Mouse (Mus musculus): Measurements from ENCODE around the gene Dcp1a.
A peak's percentile ranks its signal among the peaks of the same experiment; 100 is the strongest.
"Not testable (repeated sequence)": the region's sequence is repeated elsewhere in the genome, so short reads cannot be mapped to it uniquely, and the experiment has no call there.

Dcp1a gene

DNA sequence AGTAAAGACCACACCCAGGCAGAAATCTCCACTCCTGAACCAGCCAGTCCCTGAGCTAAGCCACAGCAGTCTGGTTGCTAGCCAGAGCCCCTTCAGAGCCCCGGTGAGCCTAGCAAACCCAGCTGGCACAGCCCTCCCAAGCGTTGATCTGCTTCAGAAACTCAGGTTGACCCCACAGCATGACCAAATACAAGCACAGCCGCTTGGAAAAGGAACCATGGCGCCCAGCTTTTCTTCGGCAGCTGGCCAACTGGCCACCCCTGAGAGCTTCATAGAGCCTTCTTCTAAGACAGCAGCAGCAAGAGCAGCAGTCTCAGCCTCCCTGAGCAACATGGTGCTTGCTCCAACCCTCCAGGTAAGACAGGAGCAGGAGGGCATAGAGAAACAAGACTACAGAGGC, 40.0 kb downstream of the Dcp1a start:
- no peak for DNase-seq (ENCODE audit: low read depth, low spot score)

GRCm38 (mm10) chr14:30523356-30523755, 44.0 kb downstream of the Dcp1a start:
- peak; percentile 90 for DNase-seq (ENCODE audit: low read depth, low spot score)

DNA sequence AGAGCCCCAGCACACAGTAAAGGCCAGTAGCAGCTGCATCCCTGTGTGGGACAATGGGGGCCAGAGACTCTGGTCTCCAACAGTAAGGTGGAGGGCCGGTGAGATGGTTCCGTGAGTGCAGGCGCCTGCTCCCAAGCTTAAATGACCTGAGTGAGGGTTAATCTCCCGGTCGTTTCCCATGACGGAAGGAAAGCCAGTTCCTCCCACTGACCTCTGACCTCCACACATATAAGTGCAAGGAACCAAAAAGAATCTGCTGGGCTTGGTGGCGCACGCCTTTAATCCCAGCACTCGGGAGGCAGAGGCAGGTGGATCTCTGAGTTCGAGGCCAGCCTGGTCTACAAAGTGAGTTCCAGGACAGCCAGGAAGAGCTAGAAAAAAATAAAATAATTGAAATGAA, 49.1 kb downstream of the Dcp1a start:
- no peak for DNase-seq (ENCODE audit: low read depth, low spot score)

GRCm38 (mm10) chr14:30528961-30529360, 49.6 kb downstream of the Dcp1a start:
- DNase-seq (ENCODE audit: low read depth, low spot score), result no peak

DNA sequence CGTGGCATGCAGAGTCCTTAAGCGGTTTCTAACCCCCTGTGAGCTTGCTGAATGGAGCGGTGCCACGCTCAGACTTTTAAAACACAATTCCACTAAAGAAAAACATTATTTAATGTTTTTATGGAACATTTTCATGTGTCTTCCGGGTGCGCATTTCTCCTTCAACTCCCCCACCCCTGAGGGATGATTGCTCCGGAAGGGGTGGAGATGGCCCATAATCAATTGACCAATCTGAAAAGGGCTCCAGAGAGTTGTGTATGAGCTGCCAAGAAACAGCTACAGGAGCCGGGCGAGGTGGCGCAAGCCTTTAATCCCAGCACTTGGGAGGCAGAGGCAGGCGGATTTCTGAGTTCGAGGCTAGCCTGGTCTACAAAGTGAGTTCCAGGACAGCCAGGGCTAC, 50.1 kb downstream of the Dcp1a start:
- no peak for DNase-seq (ENCODE audit: low read depth, low spot score)

DNA sequence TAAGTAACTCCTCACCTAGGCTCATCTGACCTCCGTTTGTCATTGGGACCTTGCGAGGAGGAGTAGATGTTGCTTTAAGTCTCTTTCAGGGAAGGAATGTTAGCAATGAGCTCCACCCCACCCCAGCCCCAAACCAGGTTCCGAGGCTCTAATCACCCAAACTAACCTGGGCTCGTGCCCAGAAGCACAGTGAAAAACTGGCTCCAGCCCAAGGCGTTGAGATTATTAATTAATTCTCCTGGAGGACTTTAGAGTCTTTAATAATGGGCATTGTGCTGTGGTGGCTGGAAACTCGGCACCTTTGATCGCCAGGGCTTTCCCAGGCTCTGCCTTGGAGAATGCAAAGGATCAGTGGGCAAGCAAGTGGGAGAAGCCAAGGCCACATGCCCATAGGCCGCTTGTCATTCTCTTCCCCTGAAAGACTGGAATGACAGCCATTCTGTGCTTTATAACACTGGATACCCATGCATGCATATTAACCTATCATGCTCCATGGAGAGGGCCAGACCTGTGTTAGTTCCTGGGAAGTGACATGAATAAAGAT, 51.5 kb downstream of the Dcp1a start:
- no peak for DNase-seq (ENCODE audit: low read depth, low spot score)

GRCm38 (mm10) chr14:30531431-30531830, 52.1 kb downstream of the Dcp1a start:
- DNase-seq (ENCODE audit: low read depth, low spot score), result no peak

DNA sequence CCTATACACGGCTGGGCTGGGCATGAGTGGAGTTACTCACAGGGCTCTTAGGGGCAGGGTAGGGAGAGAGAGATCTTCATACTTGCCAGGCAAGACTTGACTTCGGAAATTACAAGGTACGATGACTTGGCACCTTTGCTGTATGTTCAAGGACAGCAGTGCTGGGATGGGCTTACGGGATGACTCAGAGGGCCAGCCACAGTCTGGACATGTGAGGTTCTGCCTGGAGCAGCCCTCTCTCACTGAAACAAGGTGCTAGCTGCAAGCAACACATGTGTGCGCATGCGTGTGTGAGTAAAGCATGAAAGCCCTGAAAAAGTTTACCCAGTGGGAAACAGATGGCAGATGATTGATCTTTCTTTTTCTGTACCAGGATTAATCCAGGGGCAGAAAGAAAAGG, 52.6 kb downstream of the Dcp1a start:
- peak; percentile 25 for DNase-seq (ENCODE audit: low read depth, low spot score)

GRCm38 (mm10) chr14:30533780-30534450, 54.6 kb downstream of the Dcp1a start:
- DNase-seq (ENCODE audit: low read depth, low spot score), result no peak

DNA sequence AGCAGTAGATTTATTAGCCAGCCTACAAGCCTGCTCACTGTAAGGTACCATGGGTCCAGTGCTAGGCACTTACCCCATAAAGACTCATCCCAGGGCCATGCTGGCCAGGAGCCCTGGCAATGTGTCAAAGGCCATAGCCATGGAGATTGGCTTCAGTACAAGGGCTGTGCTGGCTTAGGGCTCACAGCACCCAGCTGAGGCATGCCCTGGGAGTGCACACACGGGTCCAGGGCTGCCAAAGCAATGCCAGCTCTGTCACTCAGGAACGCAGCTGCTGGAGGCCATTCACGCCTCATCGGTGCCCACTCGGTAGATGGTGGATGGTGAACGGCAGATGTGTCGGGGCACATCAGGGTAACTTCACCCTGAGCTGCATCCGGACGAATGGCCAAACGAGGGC, 62.2 kb downstream of the Dcp1a start:
- peak; percentile 87 for DNase-seq (ENCODE audit: low read depth, low spot score)

DNA sequence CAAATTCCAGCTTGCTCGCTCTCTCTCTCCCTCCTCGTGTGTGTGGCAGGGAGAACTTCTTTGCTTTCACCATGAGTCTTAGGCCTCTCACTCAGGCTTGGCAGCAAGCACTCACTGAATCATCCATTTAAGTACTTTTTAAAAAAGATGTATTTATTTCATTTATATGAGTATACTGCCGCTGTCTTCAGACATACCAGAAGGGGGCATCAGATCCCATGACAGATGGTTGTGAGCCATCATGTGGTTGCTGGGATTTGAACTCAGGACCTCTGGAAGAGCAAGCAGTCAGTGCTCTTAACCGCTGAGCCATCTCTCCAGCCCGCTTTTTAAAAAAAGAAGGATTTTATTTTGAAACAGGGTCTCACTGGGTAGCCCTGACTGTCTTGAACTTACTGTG, 64.0 kb downstream of the Dcp1a start:
- DNase-seq (ENCODE audit: low read depth, low spot score), result not testable (repeated sequence)

- peak; percentile 84 for DNase-seq (ENCODE audit: low read depth, low spot score)
These were observed 68.9 kb downstream of the Dcp1a start, which contains the start of gene Tkt for GRCm38 (mm10) chr14:30548131-30548720. Tkt (plus strand) TSS chr14:30548359.

- DNase-seq (ENCODE audit: low read depth, low spot score), result peak; percentile 95
These were observed 69.8 kb downstream of the Dcp1a start for GRCm38 (mm10) chr14:30548965-30549776.

DNA sequence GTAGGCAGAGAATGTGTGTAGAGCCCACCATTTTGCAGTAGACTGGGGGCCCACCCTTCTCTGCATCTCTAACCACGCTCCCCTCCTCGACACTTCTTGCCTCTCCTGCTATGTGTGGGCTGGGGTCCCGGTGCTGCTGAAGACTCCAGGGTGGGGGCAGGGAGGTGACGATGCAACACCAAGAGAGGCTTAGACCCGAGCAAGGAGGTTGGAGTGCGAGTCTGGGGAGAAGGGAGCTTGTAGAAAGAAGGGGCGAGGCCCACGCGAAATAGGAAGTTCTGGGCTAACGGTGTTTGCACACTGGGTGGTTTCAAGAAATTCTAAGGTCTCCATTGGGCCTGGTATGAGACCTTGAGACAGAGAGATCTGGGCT, 70.4 kb downstream of the Dcp1a start:
- peak; percentile 28 for DNase-seq (ENCODE audit: low read depth, low spot score)

DNA sequence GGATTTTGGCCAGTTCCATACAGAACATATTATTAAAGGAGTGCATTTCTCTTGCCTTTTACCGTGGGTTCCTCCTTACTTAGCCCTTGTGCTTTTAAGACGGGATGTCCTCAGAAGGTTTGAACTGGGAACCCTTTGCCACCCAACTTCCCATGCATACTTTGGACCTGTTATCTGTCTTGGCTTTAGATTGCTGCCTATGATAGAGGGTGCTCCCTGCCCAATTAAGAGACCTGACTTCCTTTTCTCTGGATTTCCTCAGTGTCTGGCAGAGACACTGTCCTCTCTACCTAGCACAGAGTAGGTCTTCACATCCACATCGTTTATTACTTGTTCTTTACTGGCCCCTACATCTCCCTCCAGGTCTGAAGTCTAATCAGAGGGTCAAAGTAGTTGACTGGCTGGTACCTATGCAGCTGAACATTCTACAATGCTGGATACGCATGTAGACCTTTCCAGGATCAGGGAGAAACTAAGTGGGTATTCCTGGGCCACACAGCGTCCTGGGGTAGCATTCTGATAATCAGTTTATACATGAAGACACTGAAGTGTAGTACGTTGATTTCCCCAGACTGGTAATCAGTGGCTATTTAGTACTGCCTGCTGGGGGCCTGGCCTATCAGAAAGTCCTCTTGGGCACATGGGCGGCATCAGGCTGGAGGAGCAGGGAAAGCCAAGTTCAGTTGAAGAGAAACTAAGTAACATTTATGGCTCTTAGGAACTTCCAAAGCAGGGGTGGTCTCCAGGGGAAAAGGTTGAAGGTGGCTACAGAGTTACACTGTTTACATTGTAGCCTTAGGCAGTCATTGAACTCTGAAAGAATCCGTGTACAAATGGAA, 71.1 kb downstream of the Dcp1a start:
- no peak for DNase-seq (ENCODE audit: low read depth, low spot score)

DNA sequence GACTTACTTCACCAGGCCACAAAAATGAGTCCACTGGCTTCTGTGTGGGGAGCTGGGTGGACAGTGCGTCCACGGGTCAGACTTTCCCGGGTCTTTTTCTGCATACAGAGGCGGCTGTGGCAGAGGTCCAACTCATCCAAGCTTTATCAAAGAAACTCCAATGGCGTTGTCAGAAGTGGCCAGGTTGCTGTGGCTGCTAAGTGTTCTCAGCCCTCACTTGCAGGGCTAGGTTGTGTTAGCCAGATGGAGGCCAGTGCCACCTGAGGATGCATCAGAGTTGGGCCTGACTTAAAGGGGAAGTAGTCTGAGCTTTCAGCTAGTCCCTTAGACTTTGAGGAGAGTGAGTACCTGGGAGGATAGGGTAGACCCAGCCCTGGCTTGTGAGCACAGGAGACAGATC, 72.2 kb downstream of the Dcp1a start:
- no peak for DNase-seq (ENCODE audit: low read depth, low spot score)

DNA sequence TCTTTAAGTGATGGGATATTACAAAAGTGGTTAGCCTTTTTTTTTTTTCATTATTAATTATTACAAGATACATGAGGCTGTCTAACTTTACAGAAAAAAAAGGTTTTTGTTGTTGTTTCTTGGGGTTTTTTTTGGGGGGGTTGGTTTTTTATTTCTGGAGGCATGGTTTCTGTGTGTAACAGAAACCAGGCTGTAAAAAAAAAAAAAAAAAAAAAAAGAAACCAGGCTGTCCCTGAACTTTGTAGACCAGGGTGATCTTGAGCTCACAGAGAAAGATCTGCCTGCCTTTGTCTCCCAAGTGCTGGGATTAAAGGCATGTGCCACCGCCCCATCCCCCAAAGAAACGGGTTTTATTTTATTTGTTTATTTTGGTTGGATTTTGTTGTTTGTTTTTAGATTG, 72.6 kb downstream of the Dcp1a start:
- no peak for DNase-seq (ENCODE audit: low read depth, low spot score)

DNA sequence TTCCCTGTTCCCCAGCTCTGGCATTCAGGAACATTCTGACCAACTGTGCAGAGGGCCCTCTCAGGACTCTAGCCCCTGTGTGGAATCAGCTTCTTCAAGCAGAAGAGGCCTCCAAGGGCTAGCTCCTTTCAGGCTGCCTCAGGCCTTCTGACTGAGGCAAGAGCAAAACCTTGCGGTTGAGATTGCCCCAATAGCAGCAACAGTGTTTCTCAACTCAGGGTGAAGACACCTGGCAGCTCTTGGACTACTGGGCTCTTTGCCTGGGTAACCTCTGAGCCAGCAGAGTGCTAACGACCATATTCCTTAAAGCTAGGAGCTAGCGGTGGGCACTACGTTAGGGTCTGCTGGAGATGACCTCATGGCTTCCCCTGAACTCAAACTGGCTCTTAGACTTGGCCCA, 73.8 kb downstream of the Dcp1a start:
- no peak for DNase-seq (ENCODE audit: low read depth, low spot score)

- no peak for DNase-seq (ENCODE audit: low read depth, low spot score)
These were observed 77.3 kb downstream of the Dcp1a start for GRCm38 (mm10) chr14:30556651-30557050.

GRCm38 (mm10) chr14:30557730-30558129, 78.4 kb downstream of the Dcp1a start:
- no peak for DNase-seq (ENCODE audit: low read depth, low spot score)

DNA sequence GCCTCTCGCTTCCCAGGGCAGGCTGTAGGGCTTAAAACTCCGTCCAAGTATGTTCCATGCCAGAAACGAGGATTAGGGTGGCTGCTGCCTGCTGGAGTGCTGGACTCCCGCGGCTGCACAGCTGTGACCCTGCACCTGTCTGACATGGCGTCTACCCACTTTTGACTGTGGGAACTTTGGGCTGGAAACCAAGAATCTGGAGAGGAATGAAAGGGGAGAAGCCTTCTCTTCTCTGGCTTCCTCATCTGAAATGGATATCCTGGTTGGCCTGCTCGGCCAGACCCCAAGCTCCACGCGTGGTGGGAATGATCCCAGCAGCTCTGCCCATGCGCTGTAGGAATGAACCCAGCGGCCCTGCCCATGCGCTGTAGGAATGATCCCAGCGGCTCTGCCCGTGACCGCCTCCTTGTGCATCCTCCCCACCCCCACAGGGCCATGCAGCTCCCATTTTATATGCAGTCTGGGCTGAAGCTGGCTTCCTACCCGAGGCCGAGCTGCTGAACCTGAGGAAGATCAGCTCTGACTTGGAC, 80.1 kb downstream of the Dcp1a start:
- peak; percentile 70 for DNase-seq (ENCODE audit: low read depth, low spot score)
